Mouse (Mus musculus): Measurements from ENCODE around the gene Srr.

GRCm38 (mm10) chr11:74930391-74930790, 4.6 kb upstream of the Srr start:
- TF ChIP-seq CTCF (IDR thresholded peaks at IDR 0.05), result no peak
- TF ChIP-seq EP300 (IDR thresholded peaks at IDR 0.05), result no peak

All from lung, postnatal 0 days (tissue).